Mouse (Mus musculus) neural tube, embryonic 13.5 days (tissue): ENCODE measurements at regions not wholly inside any gene's neighbourhood (a gene's known extent, or its start where the extent isn't known, plus 50 kb on each side); places are given as distances from the start of the nearest gene placed in this dataset.

ENCODE experiments used
- ATAC-seq: fragments of 200-750 bp; cut with Nextera tagmentation; 2 replicates; pipeline ENCODE4 v1.8.0; 2017; ENCODE audit warnings: low read depth, mild to moderate bottlenecking, moderate TSS enrichment, moderate library complexity
- H3K27ac ChIP-seq: fragments of 300-500 bp; sonication (generic); replicated peaks from 2 replicates; pipeline ENCODE4 v1.5.1; 2015; ENCODE audit warnings: moderate library complexity, mild to moderate bottlenecking, inconsistent platforms
- H3K27me3 ChIP-seq: fragments of 300-500 bp; sonication (generic); 2 replicates; pipeline ENCODE4 v1.6.1; 2015; ENCODE audit warnings: mild to moderate bottlenecking, inconsistent platforms
- H3K36me3 ChIP-seq: fragments of 300-500 bp; sonication (generic); 2 replicates; pipeline ENCODE4 v1.6.1; 2015; ENCODE audit warnings: mild to moderate bottlenecking, inconsistent platforms
- H3K4me1 ChIP-seq: fragments of 300-500 bp; sonication (generic); replicated peaks from 2 replicates; pipeline ENCODE4 v1.6.1; 2015; ENCODE audit warnings: inconsistent platforms
- H3K4me2 ChIP-seq: fragments of 300-500 bp; sonication (generic); 2 replicates; pipeline ENCODE4 v1.6.1; 2015; ENCODE audit warnings: inconsistent platforms, mild to moderate bottlenecking, moderate library complexity
- H3K4me3 ChIP-seq: fragments of 300-500 bp; sonication (generic); 2 replicates; pipeline ENCODE4 v1.5.1; 2015; ENCODE audit warnings: mild to moderate bottlenecking, inconsistent platforms
- H3K9ac ChIP-seq: fragments of 300-500 bp; sonication (generic); 2 replicates; pipeline ENCODE4 v1.6.1; 2015; ENCODE audit warnings: moderate library complexity, mild to moderate bottlenecking, inconsistent platforms
- H3K9me3 ChIP-seq: fragments of 300-500 bp; sonication (generic); 2 replicates; pipeline ENCODE4 v1.6.1; 2016; ENCODE audit warnings: inconsistent platforms
- WGBS: fragments of 180-500 bp; shearing (Covaris S2); methylation state at CpG from one replicate; pipeline ENCODE4 v1.1.7; 2015; 5-methylcytosine and 5-hydroxymethylcytosine counted together

- H3K36me3 ChIP-seq = no peaks in the 10 kb centered on the region
- no peak for ATAC-seq
- H3K4me2 ChIP-seq = no peak overlapping the region
- no peaks in the 10 kb centered on the region for H3K9me3 ChIP-seq
- no peak overlapping the region for H3K9ac ChIP-seq
- no peak overlapping the region for H3K4me3 ChIP-seq
- H3K27me3 ChIP-seq = no peaks in the 10 kb centered on the region
- H3K27ac ChIP-seq = no peak overlapping the region; the same call in 1 of the 2 replicates
- peaks cover 3% of the 10 kb centered on the region; the same call in 1 of the 2 replicates for H3K4me1 ChIP-seq
Measured at GRCm38 (mm10) chr15:96233113-96233512, 54.2 kb upstream of the Arid2 start.

GRCm38 (mm10) chr15:96234783-96235182, 52.5 kb upstream of the Arid2 start:
- Histone ChIP-seq H3K27me3 (no peaks in the 10 kb centered on the region), H3K4me1 (peaks cover 3% of the 10 kb centered on the region; the same call in 1 of the 2 replicates), H3K4me2 (no peak overlapping the region), H3K27ac (no peak overlapping the region), H3K36me3 (no peaks in the 10 kb centered on the region), H3K4me3 (no peak overlapping the region), H3K9me3 (no peaks in the 10 kb centered on the region), H3K9ac (no peak overlapping the region)
- ATAC-seq = no peak
- WGBS = 56% methylated on average over 8 of the region's 8 CpGs
